8 mouse cellular contexts compared by ENCODE assay signal in the genomic region with DNA sequence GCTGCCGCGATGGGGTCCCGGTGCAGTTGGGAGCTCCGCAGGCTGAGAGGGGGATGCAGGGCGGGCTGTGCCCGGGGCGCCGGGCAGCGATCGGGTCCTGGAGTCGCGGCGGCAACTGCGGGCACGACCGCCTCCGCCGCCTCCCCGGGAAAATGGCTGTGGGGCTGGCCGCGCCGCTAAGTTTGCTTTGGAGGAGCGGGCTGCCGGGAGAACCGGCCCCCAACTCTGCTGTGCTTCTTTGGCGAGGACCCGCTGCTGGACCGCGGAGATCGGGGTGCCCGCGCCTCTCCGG. TPM values are rescaled to one million over a fixed set of nuclear protein-coding genes. Genes with fewer than 3 reads are reported as not detected.
DNase-seq lines count a peak whose midpoint lies in the region; ATAC-seq lines count a peak whose summit lies in the region.

No protein-coding gene starts in this region.

- peak overlapping the region; percentile 90 for H3K9ac ChIP-seq in limb, embryonic 12.5 days (replicated peaks)
- peak overlapping the region; percentile 94 for H3K9ac ChIP-seq in stomach, embryonic 15.5 days

- peak overlapping the region; percentile 100 for H3K4me3 ChIP-seq in erythroblast, embryonic 14.5 days (replicated peaks)
- peak overlapping the region; percentile 98 for H3K4me3 ChIP-seq in limb, embryonic 12.5 days (replicated peaks)
- H3K4me3 ChIP-seq in stomach, embryonic 15.5 days (replicated peaks): peak overlapping the region; percentile 100

- no peaks in the 10 kb centered on the region for H3K9me3 ChIP-seq in erythroblast, embryonic 14.5 days (ENCODE audit: control insufficient read depth, low read length)
- no peaks in the 10 kb centered on the region for H3K9me3 ChIP-seq in limb, embryonic 12.5 days
- H3K9me3 ChIP-seq in stomach, embryonic 15.5 days: no peaks in the 10 kb centered on the region

- peak overlapping the region; percentile 65 for H3K4me2 ChIP-seq in limb, embryonic 12.5 days
- H3K4me2 ChIP-seq in stomach, embryonic 15.5 days: peak overlapping the region; percentile 55

- peak overlapping the region; percentile 98 for H3K27ac ChIP-seq in limb, embryonic 12.5 days
- H3K27ac ChIP-seq in stomach, embryonic 15.5 days: peak overlapping the region; percentile 99

- peaks cover 50% of the 10 kb centered on the region for H3K36me3 ChIP-seq in erythroblast, embryonic 14.5 days (ENCODE audit: control insufficient read depth)
- H3K36me3 ChIP-seq in limb, embryonic 12.5 days: peaks cover 33% of the 10 kb centered on the region
- peaks cover 10% of the 10 kb centered on the region; the same call in 1 of the 2 replicates for H3K36me3 ChIP-seq in stomach, embryonic 15.5 days

- under 1% methylated on average over 33 of the region's 33 CpGs for WGBS in limb, embryonic 12.5 days
- WGBS in stomach, embryonic 15.5 days: 0% methylated on average over 32 of the region's 33 CpGs

- no peak for ATAC-seq in erythroblast, adult 5-6 weeks (replicated peaks; ENCODE audit: low FRiP score, poor library complexity, severe bottlenecking)
- no peak for ATAC-seq in limb, embryonic 12.5 days (ENCODE audit: insufficient number of reproducible peaks, insufficient read depth, low FRiP score, low TSS enrichment, low read depth)
- ATAC-seq in stomach, embryonic 15.5 days (ENCODE audit: insufficient read depth, low FRiP score, low read depth): no peak

- DNase-seq in retina, postnatal 7 days (ENCODE audit: low read depth, low spot score): peak; percentile 8
- no peak for DNase-seq in retina, embryonic 14.5 days (ENCODE audit: low spot score)
- DNase-seq in layer of hippocampus, adult 9-11 months: no peak
- DNase-seq in spleen, postnatal 4 days (ENCODE audit: low spot score in 2 of 2): no peak

- H3K4me1 ChIP-seq in erythroblast, embryonic 14.5 days (ENCODE audit: control insufficient read depth): peaks cover 41% of the 10 kb centered on the region
- H3K4me1 ChIP-seq in limb, embryonic 12.5 days (replicated peaks): peaks cover 17% of the 10 kb centered on the region; the same call in 1 of the 2 replicates
- H3K4me1 ChIP-seq in stomach, embryonic 15.5 days: peaks cover 8% of the 10 kb centered on the region; the same call in 1 of the 2 replicates

- no peaks in the 10 kb centered on the region for H3K27me3 ChIP-seq in erythroblast, embryonic 14.5 days (ENCODE audit: control insufficient read depth)
- H3K27me3 ChIP-seq in limb, embryonic 12.5 days: no peaks in the 10 kb centered on the region
- no peaks in the 10 kb centered on the region for H3K27me3 ChIP-seq in stomach, embryonic 15.5 days (replicated peaks)

RNA-seq across cellular contexts. Expression of gene Arid4a, which starts 0.4 kb away (rescaled TPM):
- polyA plus RNA-seq in erythroblast, embryonic 14.5 days (2012): 0.94 and 1.4 TPM in 2 replicates
- 17.9 and 21.3 TPM in 2 replicates for total RNA-seq in erythroblast, adult 5-6 weeks (2015; ENCODE audit: low replicate concordance)
- 41.5 and 57.6 TPM in 2 replicates for total RNA-seq in erythroblast, adult 5-6 weeks (2017; ENCODE audit: low replicate concordance)
- 36.3 and 39.3 TPM in 2 replicates for polyA plus RNA-seq in limb, embryonic 12.5 days (2016; fragmentation: Nextera tagmentation; extraction: Ambion mirVana)
- polyA plus RNA-seq in stomach, embryonic 15.5 days (2015; fragmentation: Nextera tagmentation; extraction: Ambion mirVana): 37.1 and 37.8 TPM in 2 replicates

RNA-seq across cellular contexts. Expression of gene Psma3, which starts 41.7 kb away (rescaled TPM):
- polyA plus RNA-seq in erythroblast, embryonic 14.5 days (2012): 1.9 and 2.3 TPM in 2 replicates
- total RNA-seq in erythroblast, adult 5-6 weeks (2015; ENCODE audit: low replicate concordance): 105 and 133 TPM in 2 replicates
- 67.8 and 119 TPM in 2 replicates for total RNA-seq in erythroblast, adult 5-6 weeks (2017; ENCODE audit: low replicate concordance)
- 611 and 672 TPM in 2 replicates for polyA plus RNA-seq in limb, embryonic 12.5 days (2016; fragmentation: Nextera tagmentation; extraction: Ambion mirVana)
- 521 and 644 TPM in 2 replicates for polyA plus RNA-seq in stomach, embryonic 15.5 days (2015; fragmentation: Nextera tagmentation; extraction: Ambion mirVana)

Comparison
In these comparisons a context has a peak if more than half of its experiments do, and no peak if none do; other contexts are left out.
1. RNA of gene Arid4a, which starts 0.4 kb away (polyA plus RNA-seq): 36.3 to 39.3 TPM in limb, embryonic 12.5 days and 37.1 to 37.8 TPM in stomach, embryonic 15.5 days; 0.94 to 1.4 TPM in erythroblast, embryonic 14.5 days; every median in the first group is over 10 times any median in the second.
2. RNA of gene Psma3, which starts 41.7 kb away (polyA plus RNA-seq): 611 to 672 TPM in limb, embryonic 12.5 days and 521 to 644 TPM in stomach, embryonic 15.5 days; 1.9 to 2.3 TPM in erythroblast, embryonic 14.5 days; every median in the first group is over 100 times any median in the second.
3. Peak in every context shown above with its lines, with median percentiles within 50 percentile points of each other: H3K4me3 ChIP-seq.